Mouse (Mus musculus): Measurements from ENCODE around the gene Cog5.
"Not testable (repeated sequence)": the region's sequence is repeated elsewhere in the genome, so short reads cannot be mapped to it uniquely, and the experiment has no call there.

Cog5 gene

DNA sequence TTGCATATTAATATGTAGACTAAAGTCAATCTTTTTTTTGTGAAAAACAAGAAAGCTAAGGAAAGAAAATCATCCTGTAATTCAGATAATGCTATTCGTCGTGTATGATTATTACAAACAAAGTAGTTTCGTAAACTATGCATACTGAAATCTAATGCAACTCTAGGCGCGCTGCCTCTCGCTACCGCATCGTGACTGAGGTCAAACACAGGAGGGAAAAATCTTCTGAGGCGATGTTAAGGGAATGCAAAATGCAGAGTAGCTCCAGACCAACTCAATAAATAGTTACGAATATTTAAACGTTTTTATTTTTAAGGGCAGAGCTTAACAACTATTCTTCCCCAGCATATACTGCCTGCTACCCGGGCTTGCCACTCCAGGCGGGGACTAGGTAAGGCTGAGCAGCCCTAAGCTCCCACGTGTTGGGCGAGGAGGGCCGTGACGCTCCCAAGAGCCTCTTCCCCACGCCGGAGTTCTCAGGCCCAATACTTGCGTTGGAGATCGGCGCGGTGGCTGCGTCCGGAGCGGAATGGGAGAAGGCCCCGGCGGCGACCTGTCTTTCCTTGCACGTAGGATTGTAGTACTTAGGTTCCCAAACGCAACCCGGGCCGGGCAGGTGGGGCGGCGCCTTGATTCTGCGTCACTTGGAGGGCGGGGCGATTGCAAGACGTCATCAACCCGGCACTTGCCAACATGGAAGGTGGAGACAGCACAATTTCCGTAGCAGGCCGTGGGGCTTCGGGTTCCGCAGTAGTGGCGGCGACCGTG is at the start of gene Cog5, which contains the start of gene Dus4l:
TSS of gene Cog5 (plus strand) at position 673 of the 768 bp plus-strand sequence.
TSS of gene Dus4l (minus strand) at position 630 of the 768 bp plus-strand sequence.
- DNase-seq (ENCODE audit: inconsistent age in 2 of 2, low spot score in 1 of 2), result peak; percentile 95 to 100

DNA sequence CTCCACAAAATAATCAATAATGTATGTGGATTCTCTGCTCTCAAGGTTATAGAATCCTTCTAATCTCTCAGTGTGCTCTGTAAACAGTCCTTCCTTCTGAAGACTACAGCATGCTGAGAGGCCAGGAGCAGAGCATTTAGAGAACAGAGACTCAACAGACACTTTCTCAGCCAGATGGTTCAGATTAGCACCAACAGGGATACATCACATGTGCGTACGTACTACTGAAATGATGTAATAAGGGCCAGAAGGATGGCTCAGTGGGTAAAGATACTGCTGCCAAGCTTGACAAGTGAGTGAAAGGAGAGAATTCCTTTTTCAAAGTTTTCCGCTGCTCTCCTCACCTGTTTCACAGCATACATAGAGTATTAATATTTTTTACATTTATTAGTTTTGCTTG is 49.8 kb upstream of the Cog5 start:
- no peak for DNase-seq (ENCODE audit: inconsistent age in 2 of 2, low spot score in 1 of 2)

DNA sequence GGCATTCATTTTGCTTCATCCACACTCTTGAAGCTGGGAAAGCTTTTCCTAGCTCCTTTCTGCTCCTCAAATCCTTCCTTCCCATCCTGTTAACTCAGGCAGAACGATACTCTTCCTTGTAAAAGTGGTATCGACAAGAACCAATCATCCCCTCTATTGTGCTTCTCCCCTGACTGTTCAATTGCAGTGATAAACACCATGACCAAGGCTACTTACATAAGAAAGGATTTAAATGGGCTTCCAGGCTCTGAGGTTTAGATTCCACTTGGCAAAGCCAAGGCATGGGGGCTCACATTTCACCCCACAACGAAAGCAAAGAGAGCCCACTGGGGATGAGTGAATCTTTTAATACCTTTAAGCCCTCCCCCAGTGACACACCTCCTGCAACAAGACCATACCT is 46.5 kb upstream of the Cog5 start:
- DNase-seq (ENCODE audit: inconsistent age in 2 of 2, low spot score in 1 of 2), result no peak

DNA sequence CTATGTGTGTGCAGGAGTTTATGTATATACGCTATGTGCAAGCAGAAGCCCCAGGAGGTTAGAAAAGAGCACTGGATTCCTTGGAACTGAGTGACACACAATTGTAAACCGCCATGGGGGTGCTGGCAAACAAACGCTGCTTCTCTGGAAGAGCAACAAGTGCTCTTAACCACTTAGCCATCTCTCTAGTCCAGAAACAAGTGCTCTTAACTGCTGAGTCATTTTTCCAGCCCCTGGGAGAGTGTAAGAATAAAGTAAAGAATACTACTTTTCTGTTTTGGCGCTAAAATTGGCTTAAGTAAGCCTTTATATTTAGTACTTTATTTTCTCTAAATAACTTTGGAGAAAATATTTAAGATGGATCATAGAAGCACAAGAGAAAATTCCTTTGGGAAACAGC is 41.3 kb upstream of the Cog5 start:
- no peak for DNase-seq (ENCODE audit: inconsistent age in 2 of 2, low spot score in 1 of 2)

DNA sequence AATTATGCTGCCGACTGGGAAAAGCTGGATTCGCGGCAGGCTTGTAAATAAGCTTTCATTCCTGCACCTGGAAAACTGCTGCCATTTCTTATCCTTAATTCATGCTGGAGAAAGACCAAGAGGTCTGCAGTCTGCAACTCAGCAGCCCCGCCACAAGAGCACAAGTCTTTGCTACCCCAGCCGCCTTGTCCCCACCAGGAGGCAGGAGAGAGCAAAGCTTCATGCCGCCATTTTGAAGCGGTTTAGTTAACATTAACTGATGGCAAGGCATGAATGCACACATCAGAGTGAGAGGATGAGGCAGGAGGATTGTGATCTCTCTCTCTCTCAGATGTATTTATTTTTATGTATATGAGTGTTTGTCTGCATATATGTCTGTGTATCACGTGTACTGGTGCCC is 34.6 kb upstream of the Cog5 start:
- DNase-seq (ENCODE audit: inconsistent age in 2 of 2, low spot score in 1 of 2), result no peak

DNA sequence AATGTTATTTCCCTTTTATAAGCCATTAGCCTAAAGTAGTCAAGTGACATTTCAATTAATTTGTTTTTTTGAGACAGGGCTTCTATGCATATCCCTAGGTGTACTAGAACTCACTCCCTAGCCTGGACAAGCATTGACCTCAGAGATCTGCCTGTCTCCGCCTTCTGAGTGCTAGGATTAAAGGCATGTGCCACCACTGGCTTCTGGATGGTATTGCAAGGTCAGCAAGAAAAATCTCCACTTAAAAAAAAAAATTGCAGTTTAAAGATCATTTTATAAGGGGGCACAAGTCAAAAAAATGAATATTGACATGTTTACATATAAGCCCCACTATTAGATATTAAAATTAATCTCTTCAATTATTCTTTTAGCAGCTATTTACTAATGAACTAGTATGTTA is 29.7 kb upstream of the Cog5 start:
- no peak for DNase-seq (ENCODE audit: inconsistent age in 2 of 2, low spot score in 1 of 2)

DNA sequence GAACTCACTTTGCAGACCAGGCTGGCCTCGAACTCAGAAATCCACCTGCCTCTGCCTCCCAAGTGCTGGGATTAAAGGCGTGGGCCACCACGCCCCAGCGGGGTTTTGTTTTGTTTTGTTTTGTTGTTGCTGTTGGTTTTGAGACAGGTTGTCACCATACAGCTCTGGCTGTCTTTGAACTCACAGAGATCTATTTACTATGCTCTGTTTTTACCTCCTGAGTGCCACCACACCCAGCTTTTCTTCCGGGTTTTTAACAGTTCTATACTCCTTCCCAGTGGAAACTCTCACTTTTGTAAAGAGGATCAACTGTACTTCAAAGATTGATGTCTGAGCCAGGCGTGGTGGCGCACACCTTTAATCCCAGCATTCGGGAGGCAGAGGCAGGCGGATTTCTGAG is 26.3 kb upstream of the Cog5 start:
- not testable (repeated sequence) for DNase-seq (ENCODE audit: inconsistent age in 2 of 2, low spot score in 1 of 2)

DNA sequence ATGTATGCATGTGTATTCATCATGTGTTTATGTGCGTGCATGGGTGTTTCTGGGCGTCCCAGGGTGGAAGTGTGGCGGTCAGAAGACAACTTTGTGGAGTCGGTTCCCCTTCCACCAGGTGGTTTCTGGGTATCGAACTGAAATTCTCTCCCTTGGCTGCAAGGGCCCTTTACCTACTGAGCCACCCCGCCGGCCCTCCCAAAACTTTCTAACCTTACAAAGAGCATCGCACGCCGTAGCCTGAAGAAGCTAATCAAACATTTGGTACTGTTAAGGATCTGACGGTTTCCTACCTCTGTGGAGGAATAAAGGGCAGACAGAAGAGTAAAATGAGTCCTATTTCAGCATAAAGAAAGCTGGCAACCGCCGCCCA is 20.7 kb upstream of the Cog5 start:
- DNase-seq (ENCODE audit: inconsistent age in 2 of 2, low spot score in 1 of 2), result no peak

DNA sequence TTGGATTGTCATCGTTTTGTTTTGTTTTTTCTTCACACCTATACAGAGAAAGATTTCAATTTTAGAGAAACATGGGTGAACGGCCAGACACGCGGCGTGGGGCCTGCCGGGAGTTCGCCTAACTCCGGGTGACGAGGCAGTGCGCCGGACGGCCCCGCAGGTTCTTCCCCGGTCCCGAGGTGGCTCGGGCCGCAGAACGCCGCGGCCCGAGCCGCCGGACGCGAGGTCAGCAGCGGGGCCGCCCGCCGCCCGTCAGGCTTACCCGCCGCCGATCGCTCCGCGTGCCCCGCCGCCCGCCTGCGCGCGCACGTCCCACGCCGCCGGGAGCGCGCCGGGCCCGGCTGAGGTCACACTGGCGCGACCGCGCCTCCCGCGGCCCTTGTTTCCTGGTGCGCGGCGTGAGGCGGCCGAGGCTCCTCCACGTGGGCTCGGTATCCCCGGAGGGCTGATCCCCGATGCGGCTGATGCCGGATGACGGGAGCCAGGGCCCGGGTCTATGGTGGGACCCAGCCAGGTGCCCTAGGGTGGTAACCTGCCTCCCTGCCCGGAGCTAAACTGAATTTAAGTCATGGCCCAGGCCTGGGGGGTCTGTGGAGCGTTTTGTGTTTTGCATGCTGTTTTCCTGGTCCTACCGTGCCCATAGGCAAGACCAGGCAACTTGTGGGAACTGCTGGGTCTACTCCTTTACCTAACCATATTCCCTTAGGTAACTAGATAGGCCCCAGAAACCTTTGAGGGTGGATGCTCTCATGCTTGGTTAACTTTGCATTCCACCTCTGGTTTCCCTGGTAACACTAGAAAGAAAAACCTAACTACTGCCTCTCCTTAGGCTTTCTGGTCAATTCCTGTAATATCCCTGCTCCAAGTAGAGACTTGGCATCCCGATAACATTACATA is 20.1 kb upstream of the Cog5 start, which contains the start of gene Bcap29:
TSS of gene Bcap29 (minus strand) at position 316 of the 897 bp plus-strand sequence.
- DNase-seq (ENCODE audit: inconsistent age in 2 of 2, low spot score in 1 of 2), result peak; percentile 83 to 92

DNA sequence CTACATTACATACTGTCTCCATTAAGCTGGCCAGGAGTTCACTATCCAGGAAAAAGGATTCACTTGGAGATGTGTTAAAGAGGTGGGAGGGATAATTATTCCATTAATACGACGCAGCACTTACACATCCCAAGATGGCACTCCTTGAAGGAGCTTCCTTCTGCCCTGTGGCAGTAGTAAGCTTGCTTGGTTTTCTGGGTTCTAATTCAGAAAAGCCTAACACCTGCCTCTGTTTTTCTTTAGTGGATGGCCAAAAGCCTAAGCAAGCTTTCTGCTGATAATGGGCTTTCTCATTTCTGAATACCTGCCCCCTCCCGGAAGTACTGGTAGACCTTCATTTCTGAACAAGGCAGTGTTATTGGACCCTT is 19.4 kb upstream of the Cog5 start:
- peak in 1 of 2 experiments; percentile 32 for DNase-seq (ENCODE audit: inconsistent age in 2 of 2, low spot score in 1 of 2)

DNA sequence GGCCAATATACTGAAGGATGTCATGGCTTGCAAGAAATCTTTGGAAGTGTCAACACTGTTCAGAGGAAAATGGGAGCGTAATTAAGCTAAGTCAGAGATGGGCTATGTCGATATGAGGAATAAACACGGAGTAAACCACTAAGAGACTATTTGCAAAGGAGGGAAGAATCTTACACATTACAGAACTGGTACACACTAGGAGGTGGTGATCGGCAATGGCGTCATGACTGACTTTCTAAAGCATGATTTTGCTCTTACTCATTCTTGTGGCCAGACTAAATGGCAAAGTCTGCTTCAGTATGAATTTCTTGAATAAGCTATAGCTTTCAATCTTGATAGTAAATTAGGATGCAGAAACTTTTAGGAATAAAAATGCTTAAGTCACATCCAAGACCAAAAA is 1.1 kb upstream of the Cog5 start:
- no peak for DNase-seq (ENCODE audit: inconsistent age in 2 of 2, low spot score in 1 of 2)

DNA sequence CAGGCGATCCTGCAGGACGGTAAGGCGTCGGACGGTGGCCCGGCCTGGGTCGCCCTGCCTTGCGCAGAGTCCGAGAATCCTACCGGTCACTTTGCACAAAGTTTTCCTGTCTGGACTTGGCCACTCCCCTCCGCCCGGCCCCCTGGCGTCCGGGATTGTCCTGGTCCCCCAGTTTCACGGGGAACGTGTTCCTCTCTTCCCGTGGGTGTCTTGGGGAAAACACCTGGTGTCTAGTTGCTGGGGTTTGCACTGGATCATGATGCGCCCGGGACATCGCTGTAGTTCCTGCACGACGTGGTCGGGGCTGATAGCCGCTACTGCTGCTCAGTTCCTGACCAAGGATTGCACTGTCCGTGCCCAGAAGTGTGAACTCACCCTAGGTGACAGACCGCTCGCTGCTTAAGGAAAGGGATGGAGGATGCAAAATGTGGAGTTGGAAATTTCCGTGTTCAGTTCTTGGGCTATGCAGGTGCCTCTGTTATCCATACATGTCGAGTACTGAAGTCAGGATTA is 352 bp downstream of the Cog5 start:
- no peak for DNase-seq (ENCODE audit: inconsistent age in 2 of 2, low spot score in 1 of 2)

DNA sequence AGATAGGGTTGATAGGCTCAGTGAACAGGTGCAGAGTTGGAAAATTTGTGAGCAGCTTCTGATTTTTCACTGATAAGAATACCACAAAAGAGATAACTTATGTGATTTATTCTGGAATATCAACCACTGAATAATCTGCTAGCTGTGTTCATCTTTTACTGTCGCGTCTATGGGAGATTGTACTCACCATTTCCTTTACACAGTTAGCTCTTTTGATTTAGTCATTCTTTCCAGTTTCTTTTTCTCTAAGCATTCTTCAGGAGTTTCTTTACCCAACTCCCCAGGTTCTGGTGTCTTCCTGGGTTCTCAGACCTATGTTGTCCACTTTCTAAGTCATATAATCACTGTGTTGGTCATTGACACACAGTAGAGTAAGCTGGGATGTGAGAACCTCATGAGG is 2.2 kb downstream of the Cog5 start:
- DNase-seq (ENCODE audit: inconsistent age in 2 of 2, low spot score in 1 of 2), result no peak

DNA sequence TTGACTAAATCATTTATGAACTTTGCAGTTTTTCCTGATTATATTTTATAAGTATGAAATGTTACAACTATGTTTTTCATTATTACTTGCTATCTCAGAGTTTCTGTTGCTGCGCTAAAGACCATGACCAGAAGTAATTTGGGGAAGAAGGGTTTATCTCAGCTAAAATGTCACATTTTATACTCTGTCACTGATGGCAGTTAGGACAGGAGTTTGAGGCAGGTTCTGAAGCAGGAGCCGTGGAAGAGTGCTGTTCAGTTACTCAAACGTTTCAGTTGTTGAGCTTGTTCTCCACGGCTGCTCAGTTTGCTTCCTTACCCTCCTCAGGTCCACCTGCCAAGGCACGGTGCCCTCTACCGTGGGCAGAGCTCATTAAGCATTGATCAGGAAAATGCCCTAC is 11.3 kb downstream of the Cog5 start:
- DNase-seq (ENCODE audit: inconsistent age in 2 of 2, low spot score in 1 of 2), result no peak

DNA sequence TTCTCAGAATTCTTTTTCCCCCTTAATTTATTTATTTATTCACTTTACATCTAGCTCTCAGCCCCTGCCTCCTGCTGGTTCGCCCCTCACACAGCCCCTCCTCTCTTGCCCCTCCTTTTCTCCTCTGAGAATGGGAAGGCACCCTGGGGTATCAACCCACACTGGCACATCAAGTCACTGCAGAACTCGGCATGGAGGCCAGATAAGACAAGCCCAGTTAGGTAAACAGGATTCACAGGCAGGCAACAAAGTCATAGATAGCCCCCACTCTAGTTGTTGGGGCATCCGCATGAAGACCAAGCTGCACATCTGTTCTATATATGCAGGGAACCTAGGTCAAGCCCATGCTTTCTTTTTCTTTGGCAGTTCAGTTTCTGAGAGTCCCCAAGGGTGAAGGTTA is 12.5 kb downstream of the Cog5 start:
- DNase-seq (ENCODE audit: inconsistent age in 2 of 2, low spot score in 1 of 2), result no peak

DNA sequence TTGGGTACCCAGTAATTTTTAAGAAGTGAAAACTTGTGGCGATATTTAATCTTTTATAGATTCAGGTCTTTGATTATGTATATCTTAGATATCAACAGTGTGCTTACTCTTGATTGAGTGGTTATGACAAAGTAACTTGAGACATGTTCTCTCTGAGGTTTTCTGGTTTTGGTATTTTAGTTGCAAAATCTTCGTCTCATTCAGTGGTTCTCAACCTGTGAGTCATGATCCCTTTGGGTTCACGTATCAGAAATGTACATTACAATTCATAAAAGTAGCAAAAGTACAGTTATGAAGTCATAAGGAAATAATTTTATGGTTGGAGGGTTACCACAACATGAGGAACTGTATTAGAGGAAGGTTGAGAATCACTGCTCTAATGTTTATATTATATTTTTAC is 32.0 kb downstream of the Cog5 start:
- DNase-seq (ENCODE audit: inconsistent age in 2 of 2, low spot score in 1 of 2), result no peak

DNA sequence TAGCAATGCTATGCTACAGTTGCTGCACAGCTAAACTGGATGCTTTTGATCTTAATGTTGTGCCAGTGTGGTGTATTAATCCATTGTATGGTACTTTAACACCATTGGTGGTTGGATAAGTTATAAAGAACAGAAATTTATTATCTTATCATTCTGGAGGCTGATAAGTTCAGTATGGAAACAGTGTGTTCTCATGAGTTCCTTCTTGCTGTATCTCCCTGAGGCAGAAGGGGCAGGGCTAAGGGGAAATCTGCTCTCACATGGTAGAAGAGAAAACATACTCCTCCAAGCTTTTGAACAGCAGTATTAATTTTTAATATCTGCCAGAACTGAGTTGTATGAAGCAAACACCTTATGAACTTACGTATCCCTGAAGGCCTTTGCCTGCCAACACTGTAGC is 38.6 kb downstream of the Cog5 start:
- DNase-seq (ENCODE audit: inconsistent age in 2 of 2, low spot score in 1 of 2), result no peak

DNA sequence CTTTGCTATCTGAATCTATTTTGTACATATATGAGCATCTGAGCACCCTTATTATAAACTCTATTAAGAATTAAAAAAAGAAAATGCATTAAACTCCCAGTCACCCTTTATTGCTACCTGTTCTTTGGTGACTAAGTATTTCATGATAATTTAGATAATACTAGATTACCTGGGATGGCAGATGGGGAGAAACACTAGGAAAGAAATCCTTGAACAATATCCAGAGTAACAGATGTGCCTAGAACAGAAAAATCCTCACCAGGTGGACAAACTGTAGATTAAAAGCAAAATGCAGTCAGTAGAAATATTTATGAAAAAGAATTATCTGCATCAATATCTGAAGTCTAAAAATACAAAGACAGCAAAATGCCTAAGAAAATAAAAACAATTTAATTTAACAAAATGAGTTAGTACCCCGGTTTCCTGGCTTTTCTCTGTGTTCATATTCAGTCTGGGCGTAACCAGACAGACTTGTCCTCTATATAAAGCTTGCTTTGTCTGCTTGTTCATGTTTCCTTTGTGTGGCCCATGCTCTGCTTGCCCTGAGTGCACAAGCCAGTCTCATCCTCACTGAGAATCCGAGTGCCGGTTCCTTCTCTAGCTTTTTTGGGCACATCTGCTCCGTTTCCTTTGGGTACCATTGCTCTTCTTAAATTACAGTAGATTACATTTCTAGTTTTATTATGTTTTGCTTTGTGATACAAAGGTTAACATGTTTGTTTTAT is 46.1 kb downstream of the Cog5 start:
- no peak for DNase-seq (ENCODE audit: inconsistent age in 2 of 2, low spot score in 1 of 2)

DNA sequence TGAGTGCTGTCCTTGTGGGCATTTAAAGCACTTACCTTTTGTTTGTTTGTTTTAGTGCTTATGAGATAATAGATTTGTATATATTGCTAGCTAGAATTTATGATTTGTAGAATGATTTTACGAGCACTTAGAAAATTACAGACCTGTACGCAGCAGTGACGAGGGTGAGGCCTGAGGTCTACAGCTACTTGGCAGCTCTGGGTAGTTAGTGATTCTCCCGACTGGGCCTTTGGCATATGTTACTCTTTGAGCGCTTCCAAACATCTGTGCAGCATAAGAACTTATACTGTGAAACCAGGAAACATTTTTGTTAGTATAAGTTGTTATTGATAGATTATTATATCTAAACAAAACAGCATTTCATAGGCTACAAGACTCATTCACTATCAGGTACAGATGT is 46.7 kb downstream of the Cog5 start:
- DNase-seq (ENCODE audit: inconsistent age in 2 of 2, low spot score in 1 of 2), result no peak

DNA sequence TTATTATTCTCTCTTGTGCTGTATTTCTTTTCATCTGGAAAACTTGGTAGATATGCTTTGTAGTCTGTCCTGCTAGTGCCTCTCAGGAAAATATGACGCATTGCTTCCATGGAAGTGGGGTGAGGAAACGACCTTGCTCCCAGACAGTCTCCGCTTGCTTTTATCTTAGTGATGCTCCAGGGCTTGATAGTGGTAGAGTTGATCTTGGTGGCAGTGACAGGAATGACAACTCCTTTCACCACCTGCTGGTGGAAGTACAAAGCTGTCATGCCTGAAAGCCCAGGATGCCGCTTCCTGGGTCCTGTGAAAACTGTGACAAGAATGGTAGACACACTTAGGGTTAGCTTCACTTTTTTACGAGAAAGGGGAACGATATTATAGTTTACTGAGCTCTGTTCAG is 49.2 kb downstream of the Cog5 start:
- peak; percentile 13 to 54 for DNase-seq (ENCODE audit: inconsistent age in 2 of 2, low spot score in 1 of 2)

DNA sequence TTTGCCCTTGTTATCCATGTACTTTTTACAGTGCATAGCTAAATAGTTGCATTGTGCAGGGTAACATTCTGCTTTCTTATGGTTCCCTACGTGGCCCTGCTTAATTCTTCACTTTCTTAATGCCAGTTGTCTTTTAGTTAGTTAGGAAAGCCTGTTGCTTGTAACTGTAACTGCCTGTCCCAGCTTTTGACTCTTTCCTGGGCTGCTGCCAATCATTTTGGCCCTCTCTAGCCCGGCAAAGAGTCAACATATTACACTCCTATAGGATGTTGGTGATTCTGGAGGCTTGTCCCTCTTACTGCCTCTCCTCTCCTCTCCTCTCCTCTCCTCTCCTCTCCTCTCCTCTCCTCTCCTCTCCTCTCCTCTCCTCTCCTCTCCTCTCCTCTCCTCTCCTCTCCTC is 51.5 kb downstream of the Cog5 start:
- DNase-seq (ENCODE audit: inconsistent age in 2 of 2, low spot score in 1 of 2), result no peak

All from adrenal gland, adult (tissue).